Mouse (Mus musculus) ZHBTc4 (cell line): ENCODE measurements around the gene Actg1.

Experiments used
- DNase-seq: peaks from one replicate; pipeline ENCODE4 v3.0.0-alpha.2; 2011; ENCODE audit warnings: low read depth, low spot score

Actg1 gene

DNA sequence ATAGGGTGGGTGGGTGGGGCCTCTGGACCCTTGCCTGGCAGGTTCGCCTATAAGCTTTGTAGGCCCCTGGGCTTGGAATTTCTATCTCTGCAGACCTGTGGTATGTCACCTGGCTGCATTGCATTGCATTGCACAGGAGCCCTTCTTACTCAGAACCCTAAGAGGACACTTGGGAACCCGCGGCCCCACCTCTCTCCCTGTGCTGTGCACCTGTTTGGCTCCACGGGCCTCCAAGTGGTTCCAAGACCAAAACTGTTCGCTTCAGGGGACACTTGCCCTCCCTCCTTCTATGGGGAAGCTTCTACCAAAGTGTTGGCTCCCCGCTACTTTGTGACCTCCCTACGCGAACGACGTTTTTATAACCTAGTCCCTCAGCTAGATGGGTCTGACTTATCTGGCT, 36.8 kb downstream of the Actg1 start:
- no peak for DNase-seq

DNA sequence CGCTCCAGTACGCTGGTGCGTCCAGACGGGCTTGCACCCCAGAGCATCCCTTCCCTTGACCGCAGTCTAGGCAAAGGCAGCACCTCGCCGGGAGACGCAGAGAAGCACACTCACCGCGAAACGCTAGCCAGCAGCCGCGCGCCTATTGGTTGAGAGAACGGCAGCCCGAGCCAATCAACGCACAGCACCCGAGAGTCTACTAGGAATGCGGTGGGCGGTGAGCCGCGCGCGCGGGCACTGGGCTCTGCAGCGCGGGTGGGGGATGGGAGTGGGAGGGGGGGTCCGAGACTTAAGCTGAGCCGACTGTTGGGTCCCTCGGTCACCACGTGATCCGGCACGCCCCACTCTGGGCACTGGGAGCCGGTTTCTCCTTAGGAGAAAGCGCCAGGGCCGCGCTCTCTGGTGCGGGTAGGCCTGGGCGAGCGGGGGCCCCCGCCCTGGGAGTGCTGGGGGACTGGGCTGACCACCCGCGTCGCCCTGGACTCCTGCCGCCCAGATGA, 37.5 kb downstream of the Actg1 start:
- DNase-seq, result peak; percentile 97

DNA sequence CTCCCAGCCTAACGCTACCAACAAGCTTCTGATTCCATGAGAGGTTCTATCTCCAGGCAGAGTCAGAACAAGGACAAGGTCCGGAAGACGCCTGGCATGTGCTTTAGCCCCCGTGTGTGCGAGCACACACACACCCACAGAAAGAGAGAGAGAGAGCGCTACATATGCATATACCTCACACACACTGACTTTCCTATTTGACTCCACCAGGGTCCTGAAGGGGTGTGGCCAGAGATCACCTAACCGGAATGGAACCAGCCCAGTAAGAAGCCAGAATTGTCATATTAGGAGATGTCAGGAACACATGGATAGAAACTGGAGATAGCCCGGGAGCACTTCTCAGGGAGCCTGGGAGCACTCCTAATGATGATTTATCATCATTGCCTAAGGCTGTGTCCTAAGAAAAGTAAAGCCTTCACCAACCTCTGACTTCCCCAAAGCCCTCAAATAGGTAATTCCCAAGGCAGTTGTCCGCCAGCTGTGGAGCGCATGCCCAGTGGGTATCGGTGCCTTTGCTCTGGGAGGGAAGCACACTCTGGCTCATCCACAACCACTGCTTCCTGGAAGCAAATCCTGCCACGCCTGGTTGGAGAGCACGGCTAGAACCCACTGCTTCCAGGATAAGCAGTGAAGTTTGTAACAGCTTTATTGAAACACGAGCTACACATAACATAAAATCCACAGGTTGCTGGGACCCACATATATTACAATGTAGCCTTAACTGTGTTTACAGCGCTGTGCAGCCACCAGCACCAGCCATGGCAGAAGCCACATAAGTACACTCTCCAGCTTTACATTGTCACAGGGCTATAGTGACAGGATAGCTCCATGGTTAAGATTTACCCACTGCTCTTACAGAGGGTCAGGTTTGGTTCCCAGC, 39.7 kb downstream of the Actg1 start:
- DNase-seq, result no peak

DNA sequence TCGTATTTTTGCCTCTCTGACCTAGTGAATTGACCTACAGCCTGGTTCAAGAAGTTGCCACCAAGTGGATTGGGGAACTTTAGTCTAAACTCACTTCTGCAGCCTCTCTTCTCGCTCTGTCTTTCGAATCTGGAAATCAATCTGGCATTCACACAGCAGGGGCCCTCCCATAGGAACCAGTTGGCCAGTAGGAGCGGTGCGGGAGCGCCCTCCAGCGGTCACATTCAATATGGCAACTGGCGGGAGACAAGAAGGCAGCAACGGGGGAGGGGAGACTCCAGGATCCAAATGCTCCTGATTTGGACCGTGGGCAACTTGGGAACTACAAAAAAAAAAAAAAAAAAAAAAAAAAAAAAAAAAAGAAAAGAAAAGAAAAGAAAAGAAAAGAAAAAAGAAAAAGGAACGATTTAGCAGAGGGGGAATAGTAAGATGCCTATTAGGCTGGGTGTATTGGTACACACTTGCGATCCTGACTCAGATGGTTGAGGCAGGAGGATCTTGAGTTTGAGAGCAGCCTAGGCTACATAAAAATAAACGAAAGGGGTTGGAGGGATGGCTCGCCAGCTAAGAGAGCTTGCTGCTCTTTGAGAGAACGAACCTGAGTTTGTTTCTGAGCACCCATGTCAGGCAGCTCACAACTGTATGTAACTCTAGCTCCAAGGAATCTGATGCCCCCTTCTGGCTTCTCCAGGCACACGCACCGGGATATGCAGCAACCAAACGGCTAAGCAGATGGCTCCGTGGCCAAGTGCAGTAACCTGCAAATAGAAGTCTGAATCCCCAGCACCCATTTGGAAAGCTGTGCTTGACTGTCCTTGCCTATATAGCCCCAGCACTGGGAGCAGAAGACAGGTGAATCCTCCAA, 40.5 kb downstream of the Actg1 start:
- peak; percentile 96 for DNase-seq

DNA sequence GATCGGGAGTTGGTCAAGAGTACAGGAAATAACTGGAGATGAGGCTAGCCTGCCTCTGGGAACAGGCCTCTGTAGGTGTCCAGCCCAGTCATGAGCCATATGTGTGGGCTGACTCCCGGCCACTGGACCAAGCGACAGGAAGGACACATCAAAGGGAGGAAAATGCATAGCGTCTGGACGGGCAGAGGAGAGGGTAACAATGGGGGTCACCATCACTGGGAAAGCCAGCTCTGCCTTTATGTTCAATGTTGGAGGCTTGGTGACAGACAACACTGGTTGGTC, 41.3 kb downstream of the Actg1 start:
- no peak for DNase-seq

DNA sequence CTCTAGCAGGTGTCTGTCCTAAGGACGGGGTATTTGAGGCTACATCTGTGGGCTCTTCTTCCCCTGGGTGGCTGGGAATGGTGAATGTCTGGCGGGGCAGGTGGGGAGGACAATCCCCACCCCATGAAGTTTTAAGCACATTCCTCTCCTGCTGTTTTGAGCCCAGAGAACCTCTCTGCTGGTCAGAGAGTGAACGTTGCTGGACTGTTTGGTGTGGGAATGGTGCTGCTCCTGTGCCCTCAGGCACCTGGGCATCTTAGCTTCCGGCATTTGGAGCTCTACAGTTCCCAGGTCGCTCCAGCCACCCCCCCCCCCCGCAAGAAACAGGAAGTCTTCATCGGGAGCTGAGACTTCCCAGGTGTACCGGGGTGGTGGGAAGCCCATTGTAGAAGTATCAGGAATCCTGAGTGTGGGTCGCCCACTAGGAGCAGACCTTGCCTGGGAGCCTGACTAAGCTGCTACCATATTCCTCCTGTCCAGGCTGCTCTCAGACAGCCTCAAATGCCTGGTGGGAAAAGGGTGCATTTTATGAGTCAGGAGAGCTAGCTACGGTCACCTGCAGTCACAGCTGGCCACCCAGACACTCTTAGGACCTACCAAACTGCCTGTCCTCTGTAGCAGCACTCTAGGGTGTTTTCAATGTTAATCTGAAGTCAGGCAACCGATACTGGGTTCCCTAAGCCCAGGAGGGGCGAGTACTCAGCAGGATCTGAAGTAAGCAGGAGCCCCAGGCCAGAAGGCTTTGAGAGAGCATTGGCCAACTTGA, 41.8 kb downstream of the Actg1 start:
- no peak for DNase-seq

DNA sequence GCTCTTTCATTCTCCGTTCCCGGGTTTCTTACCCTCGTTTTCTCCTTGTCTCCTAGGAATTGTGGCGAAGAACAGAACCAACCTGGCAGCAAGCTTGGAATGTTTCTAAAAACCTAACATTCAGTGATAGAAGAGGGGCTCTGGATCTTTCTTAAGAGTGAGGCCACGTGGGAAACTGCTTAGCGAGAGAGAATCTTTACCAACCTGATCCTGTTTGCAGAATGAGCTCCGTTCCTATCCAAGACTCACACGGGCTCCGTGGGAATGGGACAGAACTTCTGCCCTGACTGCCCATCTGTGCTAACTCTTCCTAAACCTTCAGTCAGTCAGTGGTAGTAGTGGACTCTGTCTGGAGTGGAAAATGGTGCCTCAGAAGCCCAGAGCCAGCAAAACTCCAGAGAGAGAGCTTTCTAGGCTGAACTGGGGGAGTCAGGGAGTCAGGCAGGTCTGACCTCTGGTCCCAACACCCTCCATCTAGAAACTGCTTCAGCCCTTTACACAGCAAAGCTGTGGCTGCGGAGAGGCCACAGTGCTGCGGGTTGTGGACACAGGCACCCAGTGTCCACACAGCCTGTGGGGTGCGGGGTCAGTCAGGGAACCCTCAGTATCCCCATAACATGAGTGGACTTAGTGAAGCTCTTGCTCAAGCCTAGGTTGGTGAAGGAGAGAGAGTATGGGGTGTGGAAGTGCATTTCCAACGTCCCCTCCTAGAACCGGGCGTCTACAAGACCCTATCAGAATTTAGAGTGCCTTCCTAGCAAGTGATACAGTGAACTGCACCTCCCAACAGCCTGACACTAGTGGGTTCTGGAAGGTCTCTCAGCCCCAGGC, 42.6 kb downstream of the Actg1 start:
- no peak for DNase-seq

DNA sequence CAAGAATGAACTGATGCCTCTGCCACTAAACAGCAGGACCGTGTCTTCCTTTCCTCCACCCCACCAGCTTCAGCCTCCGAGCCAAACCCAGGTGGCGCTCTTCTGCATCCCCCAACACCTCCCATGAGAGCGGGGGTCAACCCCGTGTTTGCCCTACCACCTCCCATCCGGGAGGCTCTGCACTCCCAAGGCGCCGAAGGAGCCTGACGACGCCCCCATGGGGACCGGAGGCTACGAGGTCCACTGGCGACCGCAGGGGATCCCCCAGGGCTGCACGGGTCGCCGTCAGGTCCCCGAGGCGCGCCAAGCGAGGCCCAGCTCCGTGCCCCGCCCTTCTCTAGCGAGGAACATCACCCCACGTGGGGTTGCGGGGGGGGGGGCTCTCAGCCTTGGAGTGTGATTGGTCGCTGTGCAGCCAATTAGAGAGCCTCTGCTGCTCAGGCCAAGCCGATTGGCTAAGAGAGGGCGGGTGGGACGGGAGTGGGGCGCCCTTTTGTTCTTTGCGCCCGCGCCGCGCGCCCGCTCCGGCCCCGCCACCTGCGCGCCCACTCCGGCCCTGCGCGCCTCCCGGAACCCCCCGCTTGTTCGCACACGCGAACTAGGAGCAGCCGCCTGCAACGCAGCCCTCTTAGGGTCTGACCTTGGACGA, 43.3 kb downstream of the Actg1 start:
- DNase-seq, result peak; percentile 97

DNA sequence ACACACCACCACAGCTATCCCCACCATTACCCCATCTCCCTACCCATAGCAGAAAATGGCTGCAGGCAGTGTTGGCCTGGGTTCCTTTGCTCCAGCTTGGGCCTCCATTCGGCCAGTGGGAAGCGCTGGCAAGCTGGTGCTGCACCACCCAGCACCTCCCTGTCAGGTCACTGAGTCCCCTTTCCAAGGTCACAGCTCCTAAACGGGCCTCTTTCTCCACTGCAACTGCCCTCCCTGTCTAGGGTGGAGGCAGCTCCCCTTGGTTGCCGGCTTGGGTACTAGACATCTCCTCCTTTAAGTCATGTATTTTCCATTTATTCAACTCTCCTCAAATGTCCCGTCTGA, 44.0 kb downstream of the Actg1 start:
- no peak for DNase-seq

DNA sequence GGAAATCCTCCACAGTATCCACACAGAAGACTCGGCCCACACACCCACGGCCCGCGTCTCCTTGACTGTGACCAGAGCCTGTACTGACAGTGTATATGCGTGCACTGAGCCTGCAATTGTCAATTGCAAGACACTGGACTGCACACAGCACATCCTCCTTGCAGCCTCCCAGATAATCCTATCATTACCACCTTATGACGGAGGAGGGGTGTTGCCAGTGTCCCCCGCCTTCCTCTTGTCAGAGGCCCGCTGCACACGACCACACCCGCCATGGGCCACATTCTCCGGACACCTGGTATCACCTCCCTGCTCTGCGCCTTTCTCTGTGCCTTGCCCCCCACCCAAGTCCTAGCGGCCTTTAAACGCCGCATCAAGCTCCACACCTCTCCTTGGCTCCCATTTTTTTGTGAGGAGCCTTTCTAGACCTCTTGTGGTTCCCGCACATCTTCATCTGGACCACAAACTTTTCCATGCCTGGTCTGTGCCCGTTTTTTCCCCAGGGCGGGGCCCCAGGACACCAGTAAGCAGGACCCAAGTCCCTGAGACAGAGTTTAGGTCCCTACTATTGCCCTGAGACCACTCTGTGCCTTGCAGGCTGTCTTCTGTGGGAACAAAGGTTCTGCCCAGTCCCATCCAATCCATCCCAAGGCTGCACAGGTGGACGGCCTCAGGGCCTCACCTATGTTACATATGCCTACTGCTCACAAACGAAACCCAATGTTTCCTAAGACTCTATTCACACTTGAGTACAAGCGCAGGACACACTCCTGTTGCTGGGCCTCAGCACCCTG, 44.6 kb downstream of the Actg1 start:
- DNase-seq, result no peak

DNA sequence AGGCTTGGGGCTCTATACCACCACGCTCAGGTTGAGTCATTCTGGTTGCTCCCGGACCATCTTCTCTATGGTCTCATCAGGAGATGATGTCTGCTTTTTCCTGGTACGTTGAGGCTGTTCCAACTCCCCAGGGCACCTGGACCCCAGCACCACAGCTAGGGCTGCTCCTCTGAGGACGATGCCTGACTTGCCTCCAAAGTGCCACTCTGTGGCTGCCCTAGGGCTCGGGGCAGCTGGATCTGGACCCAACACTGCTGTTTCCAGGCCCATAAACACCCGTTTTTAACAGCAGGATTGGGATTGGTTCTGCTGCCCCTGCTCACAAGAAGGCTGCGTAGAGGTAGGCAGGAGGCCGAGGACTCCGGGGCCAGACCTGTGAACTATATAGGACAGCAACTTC, 45.2 kb downstream of the Actg1 start:
- no peak for DNase-seq

DNA sequence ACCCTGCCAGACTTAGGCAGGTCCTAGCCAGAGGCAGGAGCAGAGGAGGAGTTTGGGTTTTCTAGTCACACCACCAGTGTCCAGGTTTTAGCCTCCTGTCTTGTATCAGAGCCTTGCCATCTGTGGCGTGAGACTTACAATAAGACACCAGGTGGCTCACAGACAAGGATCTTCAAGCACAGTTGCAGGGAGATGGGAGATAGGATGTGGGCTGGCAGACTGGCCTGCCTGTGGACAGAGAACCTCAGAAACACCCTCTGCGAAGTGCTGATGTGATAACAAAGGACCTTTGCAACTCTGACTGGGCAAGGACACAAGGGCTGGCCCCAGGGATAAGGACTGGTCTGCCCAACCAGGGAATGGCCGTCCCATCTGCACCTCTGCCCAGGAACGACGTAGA, 48.9 kb downstream of the Actg1 start:
- DNase-seq, result no peak

DNA sequence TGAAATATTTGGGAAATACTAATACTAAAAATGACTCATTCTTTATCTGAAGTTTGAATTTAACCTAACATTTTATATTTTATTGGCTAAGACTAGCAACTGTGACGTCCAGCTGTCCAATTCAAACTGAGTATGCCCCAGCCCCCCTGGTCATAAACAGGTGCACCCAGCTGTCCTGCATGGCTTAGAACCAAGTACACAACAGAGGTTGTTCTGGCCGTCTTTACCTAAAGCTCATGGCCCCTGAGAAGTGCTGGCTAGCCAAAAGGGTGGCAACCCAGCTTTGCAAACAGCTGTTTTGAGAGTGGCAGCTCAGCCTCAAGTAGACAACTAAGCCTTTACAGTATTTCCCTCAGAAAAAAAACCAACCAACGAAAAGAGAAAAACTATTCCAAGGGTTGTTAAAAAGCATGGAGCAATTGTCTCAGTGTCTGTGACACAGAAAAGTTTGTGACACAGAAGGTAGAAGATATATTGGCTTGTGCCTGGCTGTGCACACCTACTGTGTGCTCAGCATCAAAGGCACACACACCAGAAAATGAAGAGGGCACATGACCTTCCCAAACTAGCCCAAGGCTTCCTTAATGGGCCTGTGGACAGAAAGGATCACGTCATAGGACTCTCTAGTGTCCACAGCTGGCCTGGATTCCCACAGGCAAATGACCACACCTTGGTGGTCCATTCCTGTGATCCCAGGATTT, 49.8 kb downstream of the Actg1 start:
- DNase-seq, result no peak

DNA sequence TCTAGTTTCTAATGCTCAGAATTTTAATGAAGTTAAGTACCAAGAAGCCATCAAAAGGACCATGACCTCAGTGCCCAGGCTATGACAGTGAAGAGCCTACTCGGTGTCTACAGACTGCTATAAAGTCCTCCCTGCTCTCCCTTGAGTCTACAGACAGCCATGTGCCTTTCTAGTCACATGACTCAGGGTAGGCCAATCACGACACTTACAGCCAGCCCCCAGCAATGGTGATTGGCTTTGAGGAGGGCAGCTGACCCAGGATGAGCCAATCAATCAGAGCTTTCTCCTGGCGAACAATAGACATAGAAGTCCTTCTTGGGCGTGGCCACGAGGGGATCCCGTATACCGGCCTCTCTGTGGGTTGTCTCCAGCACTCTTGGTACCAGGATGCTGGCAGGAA, 50.6 kb downstream of the Actg1 start:
- peak; percentile 96 for DNase-seq

DNA sequence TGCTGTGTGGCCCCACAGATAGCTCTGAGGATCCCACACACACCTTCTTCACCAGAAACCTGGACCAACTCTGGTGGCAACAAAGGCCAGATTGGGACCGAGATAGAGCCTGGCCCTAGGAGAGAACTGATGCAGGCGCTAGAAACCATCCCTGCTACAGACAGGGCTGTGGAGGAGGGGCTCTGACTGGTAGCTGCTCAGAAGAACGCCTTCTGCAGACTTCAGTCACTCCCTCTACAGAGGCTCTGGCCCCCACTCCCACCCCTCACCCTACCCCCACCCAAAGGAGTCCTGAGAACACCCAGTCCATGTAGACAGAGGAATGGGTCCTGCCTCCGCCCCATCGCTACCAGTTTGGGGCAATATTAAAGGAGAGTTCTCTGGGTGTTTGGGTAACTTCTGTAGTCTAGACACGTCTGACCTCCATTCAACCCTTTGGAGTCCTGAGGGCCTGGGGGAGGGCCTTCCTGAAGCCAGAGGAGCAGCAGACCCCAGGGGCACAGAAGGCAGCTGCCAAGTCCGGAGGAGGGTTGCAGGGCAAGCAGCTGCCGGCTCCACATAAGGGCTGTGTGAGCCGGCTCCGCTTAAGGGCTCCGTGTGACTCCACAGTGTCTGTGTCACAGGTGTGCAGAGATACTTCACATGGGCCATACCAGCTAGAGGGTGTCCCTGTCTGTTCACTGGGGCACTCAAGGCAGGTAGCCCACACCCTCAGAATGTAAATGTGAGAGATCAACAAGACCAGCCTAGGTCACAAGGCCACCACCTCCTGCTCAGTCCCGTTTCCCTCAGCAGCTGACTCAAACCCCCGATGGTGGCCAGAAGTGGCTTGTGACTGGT, 51.8 kb downstream of the Actg1 start:
- DNase-seq, result peak; percentile 43
